Mouse (Mus musculus) lung, adult 2 months (tissue): Measurements from ENCODE around the gene Flna.

Experiments
- CTCF ChIP-seq: fragments of 200-500 bp; IDR thresholded peaks from 2 replicates; pipeline ENCODE4 v1.5.1; 2011; ENCODE audit warnings: mild to moderate bottlenecking, low read length, control low read depth; ENCODE audit not compliant: insufficient read depth
- POLR2A ChIP-seq: fragments of 200-500 bp; IDR thresholded peaks from 2 replicates; pipeline ENCODE4 v1.6.1; 2011; ENCODE audit warnings: low read depth, mild to moderate bottlenecking, control low read depth, low read length, borderline replicate concordance; ENCODE audit errors: extremely low read depth

GRCm38 (mm10) chrX:74245107-74245506, 4.5 kb downstream of the Flna start:
- TF ChIP-seq CTCF (no peak), POLR2A (no peak)
